Comparison of ENCODE assay signal across 12 mouse cellular contexts in the genomic region with DNA sequence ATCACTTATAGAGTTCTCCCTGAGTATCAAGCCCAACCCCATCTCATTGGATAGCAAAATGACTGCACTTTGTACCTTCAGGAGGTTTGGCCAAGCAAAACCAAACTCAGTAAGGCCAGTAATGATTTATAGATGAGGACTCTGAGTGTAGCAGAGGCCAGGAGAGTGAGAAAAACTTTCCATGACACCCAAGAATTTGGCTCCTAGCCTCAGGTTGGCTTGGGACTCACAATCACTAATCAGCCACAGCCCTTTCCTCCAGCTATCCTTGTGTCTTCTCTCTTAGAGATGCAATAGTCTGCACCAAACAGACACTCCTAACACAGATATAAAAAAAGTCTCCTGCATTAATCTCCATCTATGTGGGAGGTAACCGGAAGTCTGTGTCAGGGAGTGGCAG. TPM values are rescaled to one million over a fixed set of nuclear protein-coding genes. Genes with fewer than 3 reads are reported as not detected.
DNase-seq lines count a peak whose midpoint lies in the region; ATAC-seq lines count a peak whose summit lies in the region.
"Had no signal": no experiment of that assay in that cellular context is flagged by ENCODE, and none has a peak within 500 bp of the region (broad histone marks: within the 10 kb centered on the region; RNA-seq: fewer than 3 reads in every experiment).

No protein-coding gene starts in this region.

- no peaks in the 10 kb centered on the region for H3K27me3 ChIP-seq in heart, embryonic 12.5 days (replicated peaks)
- no peaks in the 10 kb centered on the region for H3K27me3 ChIP-seq in embryonic facial prominence, embryonic 14.5 days (replicated peaks; ENCODE audit: control insufficient read depth, insufficient read depth, low read length)

- WGBS in heart, embryonic 12.5 days = 61% methylated on average over 1 of the region's 1 CpGs
- WGBS in embryonic facial prominence, embryonic 14.5 days = 48% methylated on average over 1 of the region's 1 CpGs

- H3K4me1 ChIP-seq in heart, embryonic 12.5 days (replicated peaks) = peaks cover 23% of the 10 kb centered on the region
- peaks cover 31% of the 10 kb centered on the region for H3K4me1 ChIP-seq in embryonic facial prominence, embryonic 14.5 days (ENCODE audit: control insufficient read depth, insufficient read depth, low read length)

- no peak overlapping the region for H3K9ac ChIP-seq in heart, embryonic 12.5 days
- no peak overlapping the region for H3K9ac ChIP-seq in embryonic facial prominence, embryonic 14.5 days (ENCODE audit: low read depth, low read length)

- ATAC-seq in heart, embryonic 12.5 days (ENCODE audit: insufficient number of reproducible peaks, low FRiP score) = no peak
- no peak for ATAC-seq in embryonic facial prominence, embryonic 14.5 days (ENCODE audit: low read depth)
- ATAC-seq: intestine, postnatal 0 days had no signal

- no peaks in the 10 kb centered on the region for H3K36me3 ChIP-seq in heart, embryonic 12.5 days
- H3K36me3 ChIP-seq in embryonic facial prominence, embryonic 14.5 days (ENCODE audit: control insufficient read depth, insufficient read depth, low read length) = no peaks in the 10 kb centered on the region; the same call in 1 of the 2 replicates

- no peak overlapping the region for H3K4me3 ChIP-seq in heart, embryonic 12.5 days
- H3K4me3 ChIP-seq in embryonic facial prominence, embryonic 14.5 days (ENCODE audit: low read depth, low read length) = no peak overlapping the region

- intact Hi-C loops in left cerebral cortex, postnatal 14 days (cut with DNase I) = no loop called here

- no peak overlapping the region for H3K4me2 ChIP-seq in heart, embryonic 12.5 days
- H3K4me2 ChIP-seq in embryonic facial prominence, embryonic 14.5 days (ENCODE audit: low read depth, low read length) = no peak overlapping the region

- peak; percentile 69 to 72 for DNase-seq in heart, adult 18-20 months
- peak; percentile 89 for DNase-seq in 3T3-L1 (ENCODE audit: low read depth, low spot score)
- no peak for DNase-seq in embryonic facial prominence, embryonic 14.5 days (ENCODE audit: low spot score)
- DNase-seq in kidney, adult 9 months = peak; percentile 81
- no peak for DNase-seq in cerebellum, postnatal 10 days
- no peak for DNase-seq in left cerebral cortex, postnatal 14 days (ENCODE audit: low spot score in 2 of 2)
- DNase-seq in right cerebral cortex, postnatal 36 days (ENCODE audit: low spot score in 2 of 2) = no peak
- DNase-seq: cerebellum, adult 9-10 months; thymus, postnatal 36 days had no signal

- 0 out of 2 replicates have a peak, but pooled peaks cover 3% of the 10 kb centered on the region for H3K9me3 ChIP-seq in heart, embryonic 12.5 days (replicated peaks)
- H3K9me3 ChIP-seq in embryonic facial prominence, embryonic 14.5 days (ENCODE audit: control insufficient read depth, low read length) = no peaks in the 10 kb centered on the region

- no peak overlapping the region for H3K27ac ChIP-seq in heart, embryonic 12.5 days (ENCODE audit: poor library complexity, severe bottlenecking)
- peak overlapping the region; percentile 12; the same call in 1 of the 2 replicates for H3K27ac ChIP-seq in embryonic facial prominence, embryonic 14.5 days (replicated peaks; ENCODE audit: low read depth, low read length)

RNA-seq across cellular contexts. Expression of gene Gli2, which starts 31.1 kb away (rescaled TPM):
- total RNA-seq in heart, adult 18-20 months (2021) = 1 to 10 TPM; 1.0 to 1.2 TPM
- polyA plus RNA-seq in heart, embryonic 12.5 days (2016; fragmentation: Nextera tagmentation; extraction: Ambion mirVana) = 3.3 and 4.0 TPM in 2 replicates
- 14.7 and 15.1 TPM in 2 replicates for polyA plus RNA-seq in embryonic facial prominence, embryonic 14.5 days (2014; fragmentation: Nextera tagmentation; extraction: Ambion mirVana)
- 1 to 10 TPM; 3.3 to 3.8 TPM for total RNA-seq in left cerebral cortex, postnatal 14 days (2021)
- total RNA-seq: megakaryocyte, adult 5-6 weeks had no signal

Comparison
In these comparisons a context has a peak if more than half of its experiments do, and no peak if none do; other contexts are left out.
1. DNase-seq: peak in heart, adult 18-20 months (2 of 2), 3T3-L1 (single experiment) and kidney, adult 9 months (single experiment); none in embryonic facial prominence, embryonic 14.5 days (single experiment), cerebellum, postnatal 10 days (0 of 2), left cerebral cortex, postnatal 14 days (0 of 2) and right cerebral cortex, postnatal 36 days (0 of 2).